Mouse (Mus musculus) CD8-positive naive resting alpha-beta T cell, adult 57 days (primary cell): ENCODE data around the gene Sptbn1. TPM values are rescaled to one million over a fixed set of nuclear protein-coding genes. Genes with fewer than 3 reads are reported as not detected.

ENCODE experiments used
- total RNA-seq: library from RNA; stranded (reverse); gene quantifications from one replicate; pipeline ENCODE4 v1.2.4, GENCODE M21; 2023

Gene Sptbn1
- 298 TPM for total RNA-seq

DNA sequence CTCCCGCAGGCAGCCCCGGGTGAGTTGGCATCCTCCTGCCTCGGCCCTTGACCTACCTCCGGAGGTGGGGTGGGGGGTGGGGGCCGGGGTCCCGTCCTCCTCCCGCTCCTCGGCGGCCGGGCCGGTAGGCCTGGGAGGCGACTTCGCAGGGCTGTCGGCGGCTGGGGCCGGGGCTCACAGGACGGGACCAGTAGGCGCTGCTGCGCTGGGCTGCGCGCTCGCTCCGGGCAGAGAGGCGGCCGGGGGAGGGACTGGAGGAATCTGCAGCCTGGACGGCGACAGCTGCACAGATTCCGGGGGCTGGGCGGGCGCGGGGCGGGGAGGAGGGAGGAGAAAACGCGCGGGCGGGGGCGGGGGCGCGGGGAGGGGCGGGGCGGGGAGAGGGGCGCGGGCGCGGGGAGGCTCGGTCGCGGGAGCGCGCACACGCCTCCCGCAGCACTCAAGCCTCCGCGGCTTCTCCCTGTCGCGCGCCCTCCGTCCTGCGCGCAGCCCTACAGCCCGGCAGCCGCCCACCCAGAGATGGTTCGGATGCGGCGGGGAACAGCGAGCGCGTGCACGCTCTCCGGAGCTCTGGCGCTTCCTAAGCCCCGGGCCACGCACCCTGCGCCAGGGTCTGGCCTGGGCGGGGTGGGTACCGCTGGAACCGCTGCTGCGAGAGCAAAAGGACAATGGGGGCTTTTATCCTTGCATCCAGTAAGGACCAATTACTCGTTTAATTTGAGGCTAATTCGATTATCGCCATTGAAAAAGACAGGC lies at the start of gene Sptbn1:
Gene Sptbn1 (minus strand): TSS at position 284 of the 756 bp plus-strand sequence.

Other genes starting within 250 kb of the Sptbn1 start
- gene Eml6, start 242.1 kb downstream of the Sptbn1 start, total RNA-seq = not detected
- not detected for gene 4930505A04Rik, start 203.7 kb upstream of the Sptbn1 start, total RNA-seq